Mouse (Mus musculus) Patski (cell line): ENCODE measurements around the gene Castor2. TPM values are rescaled to one million over a fixed set of nuclear protein-coding genes. Genes with fewer than 3 reads are reported as not detected.

ENCODE experiments used
- ATAC-seq: fragments of 100-300 bp; one replicate; pipeline ENCODE4 v1.8.0; 2021
- CTCF ChIA-PET: fragments of 350-600 bp; sonication (Branson Sonifier 250); formaldehyde crosslinking; loops from one replicate; lab custom pipeline; 2022; ENCODE audit warnings: inconsistent platforms; lab: Charles Lee
- POLR2A ChIA-PET: fragments of 350-600 bp; sonication (Branson Sonifier 250); formaldehyde crosslinking; loops from one replicate; lab custom pipeline; 2022; ENCODE audit warnings: antibody characterized with exemption, inconsistent platforms; lab: Charles Lee
- DNase-seq: peaks from one replicate; pipeline ENCODE4 v3.0.0-alpha.2; 2011; ENCODE audit warnings: low read depth, low spot score
- H3K27me3 ChIP-seq: fragments of 371-371 bp; one replicate; pipeline ENCODE4 v1.5.1; 2021
- CTCF ChIP-seq: fragments of 100-300 bp; IDR thresholded peaks from one replicate; pipeline ENCODE4 v1.5.1; 2021
- in situ Hi-C: fragments of 300-500 bp; cut with MboI; formaldehyde crosslinking; loops from 3 replicates; pipeline ENCODE4 v1.11.1; 2018; ENCODE audit warnings: low pct_unique_long_range_greater_than_20kb, mixed read lengths
- polyA plus RNA-seq: library from polyadenylated mRNA; unstranded; gene quantifications from one replicate; pipeline ENCODE4 v1.2.3, GENCODE M21; 2021

Castor2 gene
- polyA plus RNA-seq, 1 experiment from 2014 or later = 27.3 TPM

DNA sequence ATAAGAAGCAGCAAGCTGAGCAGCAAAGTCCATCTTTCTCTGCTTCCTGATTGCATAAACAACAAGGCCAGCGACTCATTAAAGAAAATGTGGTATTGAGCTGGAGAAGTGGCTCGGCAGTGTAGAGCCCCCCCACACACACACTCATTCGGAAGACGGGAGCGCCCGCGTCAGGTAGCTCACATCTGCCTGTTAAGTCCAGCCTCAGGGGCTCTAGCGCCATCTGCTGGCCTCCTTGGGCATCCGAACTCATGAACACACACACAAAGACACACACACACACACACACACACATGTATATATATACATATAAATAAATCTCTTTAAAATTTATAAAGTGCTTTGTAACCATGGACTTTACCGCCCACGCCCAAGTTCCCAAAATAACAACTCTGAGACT is 23.3 kb upstream of the Castor2 start:
- DNase-seq (no peak), ATAC-seq (no peak)
- POLR2A ChIA-PET = no interaction called here
- peaks cover 10% of the 10 kb centered on the region for H3K27me3 ChIP-seq
- TF ChIP-seq CTCF = no peak
- in situ Hi-C loops = no loop called here
- CTCF ChIA-PET = interaction anchor here (3.8 kb wide), 1 partner anchor 12 kb away, joined by 12 read pairs; no protein-coding TSS in a partner anchor

DNA sequence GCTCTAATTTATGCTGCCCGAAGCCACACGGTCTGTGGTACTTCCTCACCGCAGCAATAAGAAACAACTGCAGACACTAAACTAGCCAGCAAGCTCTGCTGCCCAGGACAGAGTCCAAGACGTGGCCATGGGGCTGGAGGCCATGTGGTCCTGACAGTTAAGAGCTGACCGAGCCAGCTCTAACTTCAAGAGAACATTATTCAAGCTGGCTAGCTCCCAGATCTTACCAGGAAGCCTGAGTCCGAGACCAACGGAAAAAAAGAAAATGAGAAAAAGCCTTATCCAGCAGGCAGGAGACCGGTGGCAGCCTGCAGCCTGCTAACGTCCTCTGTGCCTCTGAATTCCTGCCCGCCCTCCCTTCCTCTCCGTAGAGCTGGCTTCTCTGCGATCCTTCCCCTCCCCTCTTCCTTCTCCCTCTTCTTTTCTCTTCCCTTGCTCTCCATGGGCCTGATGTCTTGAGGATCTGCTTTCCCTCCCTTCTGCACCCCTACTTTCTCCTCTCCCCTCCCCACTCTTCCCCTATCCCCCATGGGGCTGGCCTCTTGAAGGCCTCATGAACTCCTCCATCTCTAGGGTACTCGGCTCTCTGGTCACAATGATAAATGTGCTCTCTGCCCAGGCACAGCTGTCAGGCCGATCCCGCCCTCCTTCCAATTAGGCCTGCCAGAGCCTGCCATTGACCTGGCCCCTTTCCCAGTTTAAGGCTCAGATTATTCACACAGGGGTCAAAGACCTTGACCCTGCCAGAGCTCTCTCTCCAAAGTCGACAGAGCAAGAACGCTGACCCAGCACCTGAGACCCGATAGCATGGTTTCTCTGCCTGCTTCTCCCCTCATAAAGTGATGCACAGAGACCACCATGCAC is 18.6 kb upstream of the Castor2 start:
- ATAC-seq = no peak
- in situ Hi-C loops = no loop called here
- CTCF ChIA-PET = interaction anchor here (0.8 to 1.5 kb wide), 2 partner anchors 12 to 17 kb away, joined by 3 to 4 read pairs; no protein-coding TSS in a partner anchor
- no peak for DNase-seq
- H3K27me3 ChIP-seq = no peaks in the 10 kb centered on the region
- TF ChIP-seq CTCF = no peak
- POLR2A ChIA-PET = no interaction called here

DNA sequence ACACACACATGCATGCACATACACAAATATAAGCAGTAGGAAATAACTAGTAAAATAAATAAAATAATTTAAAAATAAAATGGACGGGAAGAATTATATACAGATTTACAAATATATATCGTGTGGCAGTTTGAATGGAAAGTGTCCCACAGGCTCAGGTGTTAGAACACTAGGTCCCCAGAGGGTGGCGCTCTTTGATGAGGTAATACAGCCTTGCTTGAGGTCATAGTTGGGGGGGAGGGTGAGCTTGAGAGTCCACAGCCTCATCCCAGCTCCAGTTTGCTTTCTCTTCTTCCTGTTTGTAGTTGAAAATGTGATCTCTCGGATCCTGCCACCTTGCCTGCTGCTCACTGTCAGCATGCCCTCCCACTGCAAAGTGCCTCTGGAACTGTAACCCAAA is 14.3 kb upstream of the Castor2 start:
- TF ChIP-seq CTCF = peak; percentile 33
- no peaks in the 10 kb centered on the region for H3K27me3 ChIP-seq
- POLR2A ChIA-PET = no interaction called here
- in situ Hi-C loops = no loop called here
- ATAC-seq (no peak), DNase-seq (no peak)
- CTCF ChIA-PET = interaction anchor here (1.0 kb wide), 1 partner anchor 17 kb away, joined by 3 read pairs; no protein-coding TSS in a partner anchor

DNA sequence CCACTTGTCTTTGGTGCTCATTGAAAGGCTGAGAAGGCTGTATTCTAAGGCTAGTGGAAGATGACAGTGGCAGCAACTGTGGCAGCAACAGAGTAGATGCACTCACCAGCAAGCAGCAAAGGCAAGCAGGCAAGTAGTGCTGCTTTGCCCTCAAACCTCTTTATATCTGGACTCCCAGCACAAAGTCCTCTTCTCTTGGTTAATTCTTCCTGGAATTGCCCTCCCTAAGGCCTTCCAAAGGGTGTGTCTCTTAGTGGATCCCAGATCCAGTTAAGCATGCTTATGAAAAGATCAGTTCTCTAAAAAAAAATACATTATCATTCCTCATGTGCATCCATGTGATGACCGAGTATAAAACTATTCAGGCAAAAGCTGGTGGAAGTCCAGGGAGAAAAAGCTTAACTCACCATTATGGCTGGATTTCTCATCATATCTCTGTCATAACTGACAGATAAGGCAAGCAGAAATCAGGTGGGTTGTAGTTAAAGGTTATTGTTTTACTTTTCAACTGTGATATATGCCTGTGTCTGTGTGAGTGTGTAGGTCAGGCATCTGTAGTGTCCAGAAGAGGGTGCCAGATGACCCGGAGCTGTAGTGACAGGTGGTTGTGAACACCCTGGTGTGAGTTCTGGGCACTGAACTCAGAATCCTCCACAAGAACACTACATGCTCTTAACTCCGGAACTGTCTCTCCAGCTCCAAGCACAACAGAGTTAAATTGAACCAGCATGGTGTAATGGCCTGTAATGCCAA is 13.4 kb upstream of the Castor2 start:
- CTCF ChIA-PET = interaction anchor here (1.0 to 1.3 kb wide), 2 partner anchors 9 to 17 kb away, joined by 3 to 6 read pairs; no protein-coding TSS in a partner anchor
- in situ Hi-C loops = no loop called here

DNA sequence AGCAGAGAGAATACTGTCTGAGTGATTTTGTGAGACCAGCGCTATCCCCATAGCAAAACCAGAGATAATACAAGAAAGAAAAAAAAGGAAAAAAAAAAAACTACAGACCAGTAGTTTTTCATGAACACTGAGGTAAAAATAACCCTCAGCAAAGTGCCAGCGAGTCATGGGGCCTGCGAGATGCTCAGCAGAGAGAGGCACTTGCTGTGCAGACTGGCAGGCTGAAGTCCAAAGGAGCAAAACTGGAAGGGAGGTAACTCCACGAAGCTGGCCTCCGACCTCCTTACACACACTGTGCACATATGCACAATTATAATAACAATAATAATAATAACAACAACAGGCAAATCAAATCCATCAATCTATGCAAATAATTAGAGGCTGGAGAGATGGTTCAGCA is 12.3 kb upstream of the Castor2 start:
- H3K27me3 ChIP-seq = no peaks in the 10 kb centered on the region
- in situ Hi-C loops = no loop called here
- no peak for ATAC-seq
- DNase-seq = no peak
- ChIA-PET POLR2A (no interaction called here), CTCF (interaction anchor here (1.7 kb wide), 1 partner anchor 45 kb away, joined by 3 read pairs; no protein-coding TSS in a partner anchor)
- no peak for TF ChIP-seq CTCF

More for the DNA sequence above, 13.4 kb upstream of the Castor2 start:
- ATAC-seq = no peak
- POLR2A ChIA-PET = interaction anchor here (0.6 kb wide), 1 partner anchor 80 kb away, joined by 3 read pairs; no protein-coding TSS in a partner anchor
- no peaks in the 10 kb centered on the region for H3K27me3 ChIP-seq
- no peak for DNase-seq
- TF ChIP-seq CTCF = peak; percentile 38

DNA sequence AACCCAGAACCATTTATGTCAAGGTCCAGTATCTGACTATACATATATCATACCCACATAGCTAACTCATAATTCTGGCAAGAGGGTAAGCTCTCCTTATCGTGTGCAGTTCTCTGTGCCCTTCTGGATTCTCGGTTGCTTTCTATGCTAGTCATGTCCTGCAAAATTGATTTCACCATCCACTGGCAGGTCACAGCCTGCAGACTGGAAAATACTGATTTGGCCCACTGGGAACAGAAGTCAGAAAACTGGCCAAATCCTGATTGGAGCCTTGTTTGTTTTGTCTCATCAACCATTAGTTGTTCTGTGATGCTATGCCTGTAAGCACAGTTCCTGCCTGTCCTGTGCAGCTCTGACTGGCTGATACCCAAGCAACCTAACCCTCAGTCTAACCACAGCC is 3.7 kb upstream of the Castor2 start:
- ChIA-PET POLR2A (interaction anchor here (0.6 kb wide), 1 partner anchor 9 kb away, joined by 4 read pairs; no protein-coding TSS in a partner anchor), CTCF (interaction anchor here (1.1 to 1.4 kb wide), 2 partner anchors 10 to 44 kb away, joined by 3 to 6 read pairs; no protein-coding TSS in a partner anchor)
- in situ Hi-C loops = no loop called here
- TF ChIP-seq CTCF = no peak
- H3K27me3 ChIP-seq = no peaks in the 10 kb centered on the region
- ATAC-seq = no peak
- DNase-seq = no peak

DNA sequence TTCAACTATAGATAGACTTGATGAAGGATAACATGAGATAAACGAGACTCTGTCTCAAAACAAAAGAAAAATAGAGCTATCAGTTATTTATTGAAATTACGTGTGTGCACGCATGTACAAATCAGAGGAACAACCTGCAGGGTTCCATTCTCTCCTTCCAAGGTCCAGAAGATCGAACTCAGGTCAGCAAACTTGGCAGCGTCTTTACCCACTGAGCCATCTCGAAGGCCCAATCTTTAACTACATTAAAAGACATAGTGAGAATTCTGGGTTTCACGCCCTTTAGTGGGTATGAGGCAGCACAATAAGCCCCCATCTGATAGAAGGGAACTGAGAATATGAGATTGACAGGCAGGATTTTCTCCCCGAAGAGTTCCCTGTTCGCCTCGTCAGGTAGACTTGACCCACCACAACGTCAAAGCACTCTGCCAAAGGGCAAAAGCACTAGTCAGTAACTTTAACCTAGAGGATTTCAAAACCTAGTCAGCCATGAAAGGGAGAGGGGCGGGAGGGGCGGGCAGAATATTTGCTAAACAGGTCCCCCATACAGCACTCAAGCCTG is 1.1 kb upstream of the Castor2 start:
- in situ Hi-C loops = no loop called here

DNA sequence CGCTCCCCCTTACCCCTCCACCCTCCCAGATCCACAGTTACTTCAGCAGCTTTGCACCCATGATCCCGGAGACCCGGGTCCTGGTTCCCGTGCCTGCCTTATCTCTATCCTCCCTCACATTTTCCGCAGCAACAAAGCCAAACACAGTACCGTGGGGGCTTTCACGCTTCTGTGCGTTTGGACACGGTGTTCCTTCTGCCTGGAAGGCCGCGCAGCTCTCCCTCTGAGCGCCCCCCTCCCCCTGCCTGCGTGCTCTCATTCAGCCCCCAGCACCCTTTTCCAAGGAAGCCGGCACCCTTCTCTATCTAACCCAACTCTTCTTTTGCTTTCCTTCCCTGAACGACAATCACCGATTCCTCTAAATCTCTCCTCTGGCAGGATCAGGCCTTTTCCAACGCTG is 535 bp upstream of the Castor2 start:
- no peaks in the 10 kb centered on the region for H3K27me3 ChIP-seq
- no peak for DNase-seq
- CTCF ChIA-PET = no interaction called here
- peak; percentile 23 for ATAC-seq
- POLR2A ChIA-PET = interaction anchor here (0.6 to 1.1 kb wide), 4 partner anchors 9 to 1390 kb away, joined by 3 to 8 read pairs (median 3); partner anchors contain the start of gene Rcc1l
- in situ Hi-C loops = no loop called here
- no peak for TF ChIP-seq CTCF

More for the DNA sequence above, 1.1 kb upstream of the Castor2 start:
- H3K27me3 ChIP-seq = no peaks in the 10 kb centered on the region
- ATAC-seq (no peak), DNase-seq (no peak)
- no peak for TF ChIP-seq CTCF
- ChIA-PET CTCF (interaction anchor here (1.4 kb wide), 2 partner anchors 12 to 17 kb away, joined by 3 to 4 read pairs; no protein-coding TSS in a partner anchor), POLR2A (interaction anchor here (0.8 kb wide), 1 partner anchor 78 kb away, joined by 3 read pairs; the partner anchor contains the start of gene Rcc1l)

DNA sequence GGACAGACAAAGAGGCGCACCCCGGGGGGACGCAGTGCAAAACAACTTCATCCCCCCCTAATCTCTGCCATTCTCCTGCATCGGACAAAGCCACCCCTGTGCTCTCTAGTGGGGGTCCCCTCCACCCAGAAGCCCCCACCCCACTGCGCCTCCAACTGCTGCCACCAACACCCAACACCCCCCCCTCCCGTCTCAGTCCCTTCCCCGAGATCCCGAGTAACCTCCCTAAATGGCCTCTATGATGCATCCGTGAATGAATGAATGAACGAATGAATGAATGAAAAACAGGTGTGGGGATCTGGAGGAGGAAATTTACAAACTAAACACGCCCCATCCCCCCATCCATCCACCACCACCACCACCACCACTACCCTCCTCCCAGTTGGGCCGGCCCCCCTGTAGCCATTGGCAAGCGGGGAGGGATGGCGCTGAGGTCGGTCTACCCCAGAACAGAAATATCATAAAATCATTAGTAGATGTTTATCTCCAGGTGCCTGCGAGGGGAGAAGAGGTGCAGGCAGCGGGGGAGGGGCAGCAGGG is 791 bp downstream of the Castor2 start:
- in situ Hi-C loops = no loop called here
- no peak for DNase-seq
- TF ChIP-seq CTCF = no peak
- no peak for ATAC-seq
- H3K27me3 ChIP-seq = no peaks in the 10 kb centered on the region
- CTCF ChIA-PET = no interaction called here
- POLR2A ChIA-PET = interaction anchor here (1.1 kb wide), 1 partner anchor 30 kb away, joined by 8 read pairs; no protein-coding TSS in a partner anchor
